ENCODE assay signal across 10 mouse cellular contexts in the genomic region with DNA sequence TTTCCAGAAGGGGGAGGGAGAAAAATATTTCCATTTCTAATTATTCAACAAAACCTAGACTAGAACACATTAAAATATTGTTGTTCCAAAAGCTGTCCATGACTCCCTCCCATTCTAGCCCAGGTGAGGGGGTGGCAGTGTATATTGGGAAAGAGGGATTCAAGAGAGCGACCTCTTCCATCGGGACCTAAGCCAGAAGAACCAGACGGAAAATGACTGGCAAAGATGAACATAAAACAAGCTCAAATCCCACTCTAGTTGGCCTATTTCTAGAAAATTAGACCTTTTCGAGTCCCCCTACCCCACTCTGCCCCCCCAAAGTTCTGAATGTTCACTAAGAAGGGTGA.
DNase-seq lines count a peak whose midpoint lies in the region; ATAC-seq and TF ChIP-seq lines count a peak whose summit lies in the region.
"Had no signal": no experiment of that assay in that cellular context is flagged by ENCODE, and none has a peak within 500 bp of the region (broad histone marks: within the 10 kb centered on the region; RNA-seq: fewer than 3 reads in every experiment).

No protein-coding gene starts in this region.

- ATAC-seq in intestine, postnatal 0 days = no peak
- no peak for ATAC-seq in intestine, embryonic 15.5 days
- ATAC-seq in forebrain, embryonic 12.5 days (ENCODE audit: low FRiP score) = no peak
- ATAC-seq in limb, embryonic 14.5 days (ENCODE audit: low FRiP score, low read depth) = no peak
- no peak for ATAC-seq in frontal cortex, adult (ENCODE audit: low TSS enrichment)
- ATAC-seq: liver, postnatal 0 days had no signal

- DNase-seq in limb, embryonic 14.5 days (ENCODE audit: low spot score) = no peak
- no peak for DNase-seq in urinary bladder, postnatal 36 days (ENCODE audit: low spot score in 2 of 2)
- DNase-seq in cerebellum, adult 11 months = no peak
- DNase-seq: liver, postnatal 0 days; thymus, postnatal 14 days had no signal

- TF ChIP-seq POLR2A in cortical plate, adult 2 months (IDR thresholded peaks at IDR 0.05; ENCODE audit: extremely low read depth, insufficient read depth, low read length) = no peak
- TF ChIP-seq POLR2A in limb, embryonic 14.5 days (IDR thresholded peaks at IDR 0.05; ENCODE audit: borderline replicate concordance, extremely low read depth, insufficient read depth, insufficient read length) = no peak

- WGBS in intestine, postnatal 0 days = 9% methylated on average over 4 of the region's 4 CpGs
- 6% methylated on average over 4 of the region's 4 CpGs for WGBS in intestine, embryonic 15.5 days
- WGBS in forebrain, embryonic 12.5 days = 3% methylated on average over 4 of the region's 4 CpGs
- 5% methylated on average over 4 of the region's 4 CpGs for WGBS in limb, embryonic 14.5 days

- H3K9ac ChIP-seq in intestine, postnatal 0 days (ENCODE audit: low read depth, low read length) = no peak overlapping the region
- no peak overlapping the region for H3K9ac ChIP-seq in intestine, embryonic 15.5 days
- no peak overlapping the region for H3K9ac ChIP-seq in forebrain, embryonic 12.5 days
- no peak overlapping the region for H3K9ac ChIP-seq in limb, embryonic 14.5 days (ENCODE audit: low read depth, low read length, severe bottlenecking)
- H3K9ac ChIP-seq: liver, postnatal 0 days had no signal

- no peaks in the 10 kb centered on the region for H3K36me3 ChIP-seq in intestine, postnatal 0 days (ENCODE audit: control insufficient read depth, insufficient read depth)
- H3K36me3 ChIP-seq in intestine, embryonic 15.5 days = no peaks in the 10 kb centered on the region
- H3K36me3 ChIP-seq in forebrain, embryonic 12.5 days (replicated peaks) = no peaks in the 10 kb centered on the region
- no peaks in the 10 kb centered on the region for H3K36me3 ChIP-seq in limb, embryonic 14.5 days (ENCODE audit: control insufficient read depth, insufficient read depth, low read length)

- H3K4me3 ChIP-seq in intestine, postnatal 0 days (ENCODE audit: low read depth, low read length) = peak overlapping the region; percentile 17; the same call in 1 of the 2 replicates
- no peak overlapping the region for H3K4me3 ChIP-seq in intestine, embryonic 15.5 days (replicated peaks)
- peak overlapping the region; percentile 96 for H3K4me3 ChIP-seq in cortical plate, adult 2 months (ENCODE audit: insufficient read depth, low read length)
- H3K4me3 ChIP-seq in forebrain, embryonic 12.5 days (replicated peaks) = 0 out of 2 replicates have a peak overlapping the region, but pooled peaks have one; percentile 11
- H3K4me3 ChIP-seq in limb, embryonic 14.5 days (replicated peaks; ENCODE audit: low read length) = peak overlapping the region; percentile 29; the same call in 1 of the 2 replicates

- H3K9me3 ChIP-seq in intestine, postnatal 0 days (ENCODE audit: control insufficient read depth) = no peaks in the 10 kb centered on the region
- H3K9me3 ChIP-seq in intestine, embryonic 15.5 days = no peaks in the 10 kb centered on the region
- H3K9me3 ChIP-seq in forebrain, embryonic 12.5 days = no peaks in the 10 kb centered on the region
- no peaks in the 10 kb centered on the region for H3K9me3 ChIP-seq in limb, embryonic 14.5 days (ENCODE audit: control insufficient read depth, low read length)

- no peak overlapping the region for H3K27ac ChIP-seq in intestine, postnatal 0 days (ENCODE audit: low read depth, low read length)
- no peak overlapping the region for H3K27ac ChIP-seq in intestine, embryonic 15.5 days
- 0 out of 2 replicates have a peak overlapping the region, but pooled peaks have one; percentile 40 for H3K27ac ChIP-seq in cortical plate, adult 2 months (ENCODE audit: insufficient read depth, low read length)
- no peak overlapping the region for H3K27ac ChIP-seq in forebrain, embryonic 12.5 days
- no peak overlapping the region for H3K27ac ChIP-seq in limb, embryonic 14.5 days (replicated peaks; ENCODE audit: low read depth, low read length)

- no peak overlapping the region; the same call in 1 of the 2 replicates for H3K4me2 ChIP-seq in intestine, postnatal 0 days (replicated peaks; ENCODE audit: low read depth)
- no peak overlapping the region for H3K4me2 ChIP-seq in intestine, embryonic 15.5 days (replicated peaks)
- H3K4me2 ChIP-seq in forebrain, embryonic 12.5 days = peak overlapping the region; percentile 80; the same call in 1 of the 2 replicates
- no peak overlapping the region for H3K4me2 ChIP-seq in limb, embryonic 14.5 days (replicated peaks; ENCODE audit: low read depth, low read length, severe bottlenecking)

- no peak for TF ChIP-seq CTCF in intestine, postnatal 0 days (IDR thresholded peaks at IDR 0.05; ENCODE audit: low read depth)
- TF ChIP-seq CTCF in cortical plate, adult 2 months (IDR thresholded peaks at IDR 0.05; ENCODE audit: extremely low read depth, insufficient read depth, low read length) = no peak

- H3K27me3 ChIP-seq in intestine, postnatal 0 days (replicated peaks; ENCODE audit: control insufficient read depth, insufficient read depth, low read length) = peaks cover 81% of the 10 kb centered on the region
- H3K27me3 ChIP-seq in intestine, embryonic 15.5 days (replicated peaks) = peaks cover 89% of the 10 kb centered on the region
- H3K27me3 ChIP-seq in forebrain, embryonic 12.5 days = peaks cover 94% of the 10 kb centered on the region
- H3K27me3 ChIP-seq in limb, embryonic 14.5 days (ENCODE audit: control insufficient read depth, insufficient read depth, low read length) = peaks cover 87% of the 10 kb centered on the region

- H3K4me1 ChIP-seq in intestine, postnatal 0 days (replicated peaks; ENCODE audit: control insufficient read depth, insufficient read depth, low read length) = no peaks in the 10 kb centered on the region
- H3K4me1 ChIP-seq in intestine, embryonic 15.5 days (replicated peaks) = peaks cover 20% of the 10 kb centered on the region; the same call in 1 of the 2 replicates
- 0 out of 2 replicates have a peak, but pooled peaks cover 2% of the 10 kb centered on the region for H3K4me1 ChIP-seq in cortical plate, adult 2 months (ENCODE audit: control insufficient read depth, insufficient read depth, low read length)
- peaks cover 69% of the 10 kb centered on the region for H3K4me1 ChIP-seq in forebrain, embryonic 12.5 days
- 0 out of 2 replicates have a peak, but pooled peaks cover 2% of the 10 kb centered on the region for H3K4me1 ChIP-seq in limb, embryonic 14.5 days (ENCODE audit: control insufficient read depth, insufficient read depth, low read length)
